Mouse (Mus musculus) forebrain, embryonic 10.5 days (tissue): ENCODE data around the gene Ern1. TPM values are rescaled to one million over a fixed set of nuclear protein-coding genes. Genes with fewer than 3 reads are reported as not detected.

Experiments
- DNase-seq: peaks from one replicate; pipeline ENCODE4 v3.0.0-alpha.2; 2017; ENCODE audit warnings: low spot score; ENCODE audit errors: extremely low spot score
- H3K27ac ChIP-seq: fragments of 300-500 bp; sonication (generic); 2 replicates; pipeline ENCODE4 v1.5.1; 2016; ENCODE audit warnings: mild to moderate bottlenecking
- H3K27me3 ChIP-seq: fragments of 300-500 bp; sonication (generic); 2 replicates; pipeline ENCODE4 v1.6.1; 2016; ENCODE audit warnings: mild to moderate bottlenecking; ENCODE audit not compliant: poor library complexity, severe bottlenecking
- H3K36me3 ChIP-seq: fragments of 300-500 bp; sonication (generic); replicated peaks from 2 replicates; pipeline ENCODE4 v1.6.1; 2016; ENCODE audit warnings: mild to moderate bottlenecking, moderate library complexity
- H3K4me1 ChIP-seq: fragments of 300-500 bp; sonication (generic); 2 replicates; pipeline ENCODE4 v1.6.1; 2016
- H3K4me3 ChIP-seq: fragments of 300-500 bp; sonication (generic); 2 replicates; pipeline ENCODE4 v1.5.1; 2016; ENCODE audit warnings: mild to moderate bottlenecking, moderate library complexity
- H3K9me3 ChIP-seq: fragments of 300-500 bp; sonication (generic); 2 replicates; pipeline ENCODE4 v1.6.1; 2016; ENCODE audit warnings: mild to moderate bottlenecking, moderate library complexity
- WGBS: fragments of 180-500 bp; shearing (Covaris S2); methylation state at CpG from one replicate; pipeline ENCODE4 v1.1.7; 2016; 5-methylcytosine and 5-hydroxymethylcytosine counted together
- polyA plus RNA-seq: library from polyadenylated mRNA; unstranded; fragments of >200 nt; fragmentation: Nextera tagmentation; extraction: Ambion mirVana; gene quantifications from 2 replicates; pipeline ENCODE4 v1.2.1, GENCODE M21; 2016

Gene Ern1
- polyA plus RNA-seq, 1 experiment from 2014 or later: 5.3 TPM

DNA sequence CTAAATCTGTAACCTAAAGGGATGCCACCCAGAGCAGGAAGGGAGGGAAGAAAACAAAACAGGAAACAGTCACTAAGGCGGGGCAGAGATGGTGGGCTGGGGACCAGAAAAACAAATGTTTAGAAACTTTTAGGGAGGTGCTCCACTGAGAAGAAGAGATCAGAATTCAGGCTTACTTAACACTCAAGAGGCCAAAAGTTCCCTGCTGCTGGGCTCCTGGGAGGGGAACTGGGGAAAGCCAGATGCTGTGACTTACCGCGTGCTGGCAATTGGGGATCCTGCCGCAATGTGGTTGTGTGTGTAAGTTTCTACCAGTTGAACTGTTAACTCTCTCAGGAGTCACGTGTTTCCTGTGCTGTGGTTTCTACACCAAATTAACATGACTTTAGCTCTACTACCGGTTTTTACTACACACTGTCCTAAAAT lies 99.8 kb downstream of the Ern1 start, which contains the start of gene Icam2:
Icam2 (minus strand) TSS at position 285 of the 426 bp plus-strand sequence.
- 82% methylated on average over 6 of the region's 6 CpGs for WGBS
- no peaks in the 10 kb centered on the region for H3K36me3 ChIP-seq
- H3K27ac ChIP-seq: no peak within 1 kb of the TSS
- no peak for DNase-seq
- no peak within 1 kb of the TSS for H3K4me3 ChIP-seq
- no peaks in the 10 kb centered on the region for H3K27me3 ChIP-seq
- H3K9me3 ChIP-seq: no peaks in the 10 kb centered on the region
- 0 out of 2 replicates have a peak, but pooled peaks cover 5% of the 10 kb centered on the region for H3K4me1 ChIP-seq

DNA sequence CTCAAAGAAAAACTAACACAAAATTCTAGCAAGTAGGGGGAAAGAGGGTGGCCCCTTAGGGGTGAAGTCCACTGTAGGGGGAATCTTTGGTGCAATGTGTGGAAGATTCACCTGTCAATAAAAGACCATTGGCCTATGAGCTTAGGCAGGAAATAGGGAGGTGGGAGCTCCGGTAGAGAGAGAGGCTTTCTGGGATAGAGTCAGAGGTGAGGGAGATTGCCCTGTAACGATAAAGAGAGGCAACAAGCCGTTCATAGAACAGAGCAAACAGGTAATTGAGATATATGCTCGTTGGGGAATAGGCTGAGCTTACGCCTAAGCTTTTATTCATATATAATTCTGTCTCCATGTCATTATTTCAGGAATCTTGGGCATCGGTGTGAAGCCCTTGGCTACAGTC lies 100.6 kb downstream of the Ern1 start:
- Histone ChIP-seq H3K27me3 (no peaks in the 10 kb centered on the region), H3K4me3 (no peak overlapping the region), H3K9me3 (no peaks in the 10 kb centered on the region), H3K27ac (no peak overlapping the region), H3K4me1 (0 out of 2 replicates have a peak, but pooled peaks cover 5% of the 10 kb centered on the region), H3K36me3 (no peaks in the 10 kb centered on the region)
- WGBS: 88% methylated on average over 6 of the region's 6 CpGs
- DNase-seq: no peak

DNA sequence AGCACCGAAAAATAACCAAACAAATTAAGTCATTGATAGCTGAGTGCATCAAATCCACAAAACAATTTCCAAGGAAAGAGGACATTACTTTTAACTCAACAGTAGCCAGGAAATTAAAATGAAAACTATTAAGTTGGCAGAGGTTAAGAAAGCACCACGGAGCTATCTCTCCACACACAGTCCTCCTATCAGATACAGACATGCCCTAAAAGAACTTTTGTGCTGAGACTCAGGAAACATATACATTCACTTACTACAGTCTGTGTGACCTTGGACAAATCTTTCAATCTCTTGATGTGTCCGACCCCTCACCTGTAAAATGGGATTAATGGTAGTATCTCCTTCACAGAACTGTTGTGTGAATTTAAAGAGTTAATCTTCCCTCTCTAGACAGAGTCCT lies 101.2 kb downstream of the Ern1 start:
- DNase-seq: no peak
- H3K27me3 ChIP-seq: no peaks in the 10 kb centered on the region
- no peak overlapping the region for H3K27ac ChIP-seq
- H3K4me1 ChIP-seq: 0 out of 2 replicates have a peak, but pooled peaks cover under 1% of the 10 kb centered on the region
- WGBS: 88% methylated on average over 3 of the region's 3 CpGs
- no peaks in the 10 kb centered on the region for H3K9me3 ChIP-seq
- no peak overlapping the region for H3K4me3 ChIP-seq
- no peaks in the 10 kb centered on the region for H3K36me3 ChIP-seq

DNA sequence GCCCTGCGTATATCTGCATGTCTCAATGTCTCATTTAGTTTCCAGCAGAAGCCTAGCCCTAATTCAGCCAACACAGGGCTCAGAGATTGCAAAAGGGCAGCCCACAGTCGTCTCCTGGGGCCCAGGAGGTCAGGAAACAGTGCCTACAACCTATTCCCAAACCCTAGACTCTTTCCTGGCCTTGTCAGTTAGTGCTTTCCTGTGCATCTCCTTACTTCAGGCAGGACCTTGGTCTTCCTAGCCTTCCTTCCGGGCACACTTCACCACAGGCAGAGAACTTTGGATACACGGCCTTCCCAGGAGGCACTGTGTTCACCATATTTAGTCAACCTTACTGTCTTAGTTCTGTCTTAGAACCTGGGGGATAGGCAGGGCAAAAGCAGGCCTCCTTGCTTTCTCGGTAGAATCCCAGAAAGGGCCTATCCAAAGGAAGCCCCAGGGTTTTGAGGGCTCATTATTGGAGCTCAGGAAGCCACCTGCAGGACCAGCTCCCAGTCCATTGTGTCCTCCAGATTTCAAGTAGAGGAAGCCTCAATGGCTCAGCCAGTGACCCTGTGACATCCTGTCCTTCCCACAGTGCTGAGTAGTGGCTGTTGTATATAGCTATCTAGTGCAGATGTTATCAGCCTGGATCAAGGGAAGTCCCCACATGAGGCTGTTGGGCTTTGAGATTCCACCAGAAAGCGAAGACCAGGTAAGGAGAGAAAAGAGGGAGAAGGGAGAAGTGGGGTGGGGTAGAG lies 104.4 kb downstream of the Ern1 start:
- WGBS: 72% methylated on average over 6 of the region's 6 CpGs
- H3K9me3 ChIP-seq: no peaks in the 10 kb centered on the region
- no peak for DNase-seq
- H3K27me3 ChIP-seq: no peaks in the 10 kb centered on the region
- no peak overlapping the region for H3K4me3 ChIP-seq
- H3K4me1 ChIP-seq: no peaks in the 10 kb centered on the region
- no peaks in the 10 kb centered on the region for H3K36me3 ChIP-seq
- H3K27ac ChIP-seq: no peak overlapping the region

DNA sequence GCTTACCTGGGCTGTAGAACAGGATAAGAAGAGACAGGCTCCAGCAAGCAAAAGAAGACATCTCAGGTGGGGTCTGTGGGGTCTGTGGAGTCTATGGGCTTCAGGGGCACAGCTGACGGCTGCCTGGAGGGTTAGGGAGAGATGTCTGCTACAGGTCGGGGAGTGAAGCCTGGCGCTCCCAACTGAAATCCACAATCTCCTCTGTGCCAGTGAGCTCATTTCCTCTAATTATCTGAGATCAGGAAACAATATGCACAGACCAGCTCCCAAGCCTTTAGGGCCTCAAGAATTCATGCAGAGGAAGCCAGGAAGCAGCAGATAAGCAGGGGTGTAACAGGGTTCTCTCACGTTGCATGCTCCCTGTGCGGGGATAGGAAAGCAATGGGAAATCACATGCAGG lies 105.2 kb downstream of the Ern1 start:
- no peaks in the 10 kb centered on the region for H3K27me3 ChIP-seq
- H3K9me3 ChIP-seq: no peaks in the 10 kb centered on the region
- 79% methylated on average over 5 of the region's 5 CpGs for WGBS
- H3K4me3 ChIP-seq: peak overlapping the region; percentile 7
- H3K27ac ChIP-seq: no peak overlapping the region
- DNase-seq: no peak
- no peaks in the 10 kb centered on the region for H3K4me1 ChIP-seq
- H3K36me3 ChIP-seq: no peaks in the 10 kb centered on the region

DNA sequence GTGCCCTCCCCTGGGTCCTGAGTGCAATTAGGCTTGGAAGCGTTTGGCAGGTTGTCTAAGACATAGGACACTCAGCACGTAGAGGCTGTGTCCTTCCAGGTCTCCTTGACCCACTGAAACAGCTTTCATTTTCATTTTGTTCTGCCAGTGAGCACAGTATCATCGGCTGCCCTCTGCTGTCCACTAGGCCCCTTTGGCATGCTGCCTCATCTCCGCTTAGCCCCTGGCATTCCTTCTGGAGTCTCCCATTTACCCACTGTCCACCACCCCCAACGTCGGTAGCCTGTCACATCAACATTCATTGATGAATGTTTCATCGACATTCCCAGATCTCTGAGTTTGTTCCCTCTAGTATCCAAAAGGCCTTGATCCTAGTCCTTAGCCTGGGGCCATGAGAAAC lies 105.8 kb downstream of the Ern1 start:
- Histone ChIP-seq H3K4me3 (peak overlapping the region; percentile 7), H3K36me3 (no peaks in the 10 kb centered on the region), H3K27ac (no peak overlapping the region; the same call in 1 of the 2 replicates), H3K4me1 (no peaks in the 10 kb centered on the region), H3K9me3 (no peaks in the 10 kb centered on the region), H3K27me3 (no peaks in the 10 kb centered on the region)
- 87% methylated on average over 7 of the region's 7 CpGs for WGBS
- DNase-seq: no peak

DNA sequence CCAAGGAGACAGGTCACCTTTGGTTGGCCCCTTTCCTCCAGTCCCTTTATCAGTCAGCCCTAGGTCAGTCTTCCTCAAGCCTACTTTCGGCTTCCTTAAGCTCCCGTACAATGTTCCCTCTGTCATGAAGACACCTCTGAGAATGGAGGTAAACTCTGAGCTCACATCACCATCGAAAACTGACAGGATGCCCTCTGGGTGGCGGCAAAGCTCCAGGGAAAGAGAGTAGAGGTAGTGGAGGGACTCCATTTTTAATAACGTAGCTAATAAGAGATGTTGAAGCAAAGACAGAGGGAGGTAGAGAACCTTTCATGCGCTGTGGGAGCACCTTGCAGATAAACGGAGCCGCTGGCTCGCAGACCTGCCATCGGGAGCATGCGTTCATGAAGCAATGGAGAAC lies 106.6 kb downstream of the Ern1 start:
- Histone ChIP-seq H3K27ac (no peak overlapping the region), H3K4me3 (no peak overlapping the region), H3K9me3 (no peaks in the 10 kb centered on the region), H3K36me3 (no peaks in the 10 kb centered on the region), H3K4me1 (no peaks in the 10 kb centered on the region), H3K27me3 (no peaks in the 10 kb centered on the region)
- no peak for DNase-seq
- WGBS: 86% methylated on average over 11 of the region's 11 CpGs

DNA sequence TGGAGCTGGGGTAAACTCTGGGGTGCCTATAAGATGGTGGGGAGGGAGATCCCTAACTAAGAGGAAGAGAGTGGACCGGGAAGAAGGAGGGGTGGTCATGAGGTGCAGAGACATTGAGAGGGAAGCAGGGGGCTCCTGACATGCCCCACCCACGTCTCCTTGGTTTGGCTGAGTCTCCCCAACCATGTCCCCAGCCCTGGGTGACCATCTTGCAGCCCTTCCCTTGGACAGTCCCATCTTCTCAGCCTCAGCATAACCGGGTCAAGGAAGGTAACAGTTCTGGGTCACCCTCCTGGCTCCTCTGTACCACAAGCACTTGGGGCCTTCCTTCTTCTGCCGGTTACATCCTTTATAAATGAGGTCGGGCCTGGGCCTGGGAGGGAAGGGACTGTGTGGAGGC lies 112.7 kb downstream of the Ern1 start:
- peaks cover 13% of the 10 kb centered on the region for H3K4me1 ChIP-seq
- no peaks in the 10 kb centered on the region for H3K9me3 ChIP-seq
- DNase-seq: no peak
- H3K4me3 ChIP-seq: no peak overlapping the region
- H3K27ac ChIP-seq: 0 out of 2 replicates have a peak overlapping the region, but pooled peaks have one; percentile 40
- no peaks in the 10 kb centered on the region for H3K27me3 ChIP-seq
- WGBS: 88% methylated on average over 5 of the region's 5 CpGs
- no peaks in the 10 kb centered on the region for H3K36me3 ChIP-seq

DNA sequence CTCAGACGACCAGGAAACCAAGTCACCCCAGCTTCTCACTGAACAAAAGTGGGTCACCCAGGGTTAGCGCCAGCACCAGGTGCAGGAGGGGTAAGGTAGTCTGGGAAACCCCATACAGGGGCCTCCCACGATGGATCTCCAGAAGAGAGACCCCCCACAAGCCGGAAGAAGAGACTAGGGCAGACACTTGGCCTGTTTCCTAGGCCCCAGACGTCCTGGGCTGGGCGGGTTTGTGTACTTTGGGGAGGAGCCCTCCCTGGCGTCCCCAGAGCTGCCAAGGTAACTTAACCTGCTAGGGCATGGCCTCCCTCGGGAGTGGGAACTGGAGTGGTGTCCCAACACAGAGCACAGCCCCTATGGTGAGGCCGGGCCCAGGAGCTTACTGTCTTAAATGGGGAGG lies 113.1 kb downstream of the Ern1 start:
- 65% methylated on average over 9 of the region's 9 CpGs for WGBS
- Histone ChIP-seq H3K36me3 (no peaks in the 10 kb centered on the region), H3K27ac (0 out of 2 replicates have a peak overlapping the region, but pooled peaks have one; percentile 40), H3K4me3 (no peak overlapping the region), H3K4me1 (peaks cover 13% of the 10 kb centered on the region), H3K9me3 (no peaks in the 10 kb centered on the region), H3K27me3 (no peaks in the 10 kb centered on the region)
- no peak for DNase-seq

DNA sequence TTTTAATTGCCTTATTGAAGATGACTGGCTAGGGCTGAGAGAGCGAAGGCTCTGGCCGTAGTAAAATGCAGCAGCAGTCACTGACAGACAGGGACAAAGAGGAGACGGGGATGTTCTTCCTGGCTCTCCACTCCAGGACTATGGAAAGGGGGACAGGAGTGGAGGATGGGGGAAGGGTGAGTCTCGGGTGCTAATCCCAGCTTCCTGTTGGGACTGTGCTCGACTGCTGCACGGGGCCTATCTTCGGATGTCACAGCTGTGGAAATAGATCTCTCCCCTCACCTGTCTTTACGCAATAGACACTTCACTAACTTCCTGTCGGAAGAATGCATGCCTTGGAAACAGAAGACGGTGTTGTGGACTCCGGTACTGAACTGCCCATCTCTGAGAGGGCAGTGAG lies 113.7 kb downstream of the Ern1 start:
- WGBS: 58% methylated on average over 11 of the region's 11 CpGs
- no peak overlapping the region for H3K4me3 ChIP-seq
- DNase-seq: no peak
- H3K27me3 ChIP-seq: no peaks in the 10 kb centered on the region
- no peaks in the 10 kb centered on the region for H3K36me3 ChIP-seq
- H3K27ac ChIP-seq: peak overlapping the region; percentile 40; the same call in 1 of the 2 replicates
- H3K4me1 ChIP-seq: peaks cover 13% of the 10 kb centered on the region
- no peaks in the 10 kb centered on the region for H3K9me3 ChIP-seq

DNA sequence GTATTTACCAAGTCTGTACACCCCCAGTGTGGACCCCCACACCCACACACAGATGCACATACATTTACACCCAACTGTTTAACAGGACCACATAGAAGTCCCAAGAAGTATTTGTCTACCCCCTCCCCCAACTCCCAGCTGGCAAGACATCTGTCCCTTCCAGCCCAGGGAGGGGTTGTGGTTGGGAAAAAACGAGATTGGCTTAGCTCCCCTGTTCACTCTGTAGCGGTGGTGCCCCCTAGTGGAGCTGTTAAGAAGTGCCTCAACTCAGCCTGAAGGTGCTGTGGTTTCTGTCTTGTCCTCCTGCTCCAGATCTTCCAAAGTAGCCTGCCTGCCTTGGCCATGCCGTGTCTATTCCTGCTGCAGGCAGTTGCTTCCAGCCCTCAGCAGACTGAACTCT lies 121.3 kb downstream of the Ern1 start:
- H3K4me3 ChIP-seq: no peak overlapping the region
- H3K4me1 ChIP-seq: peaks cover 27% of the 10 kb centered on the region
- no peaks in the 10 kb centered on the region for H3K36me3 ChIP-seq
- no peaks in the 10 kb centered on the region for H3K9me3 ChIP-seq
- peak; percentile 76 for DNase-seq
- 0 out of 2 replicates have a peak, but pooled peaks cover 6% of the 10 kb centered on the region for H3K27me3 ChIP-seq
- WGBS: 12% methylated on average over 3 of the region's 3 CpGs
- H3K27ac ChIP-seq: no peak overlapping the region

DNA sequence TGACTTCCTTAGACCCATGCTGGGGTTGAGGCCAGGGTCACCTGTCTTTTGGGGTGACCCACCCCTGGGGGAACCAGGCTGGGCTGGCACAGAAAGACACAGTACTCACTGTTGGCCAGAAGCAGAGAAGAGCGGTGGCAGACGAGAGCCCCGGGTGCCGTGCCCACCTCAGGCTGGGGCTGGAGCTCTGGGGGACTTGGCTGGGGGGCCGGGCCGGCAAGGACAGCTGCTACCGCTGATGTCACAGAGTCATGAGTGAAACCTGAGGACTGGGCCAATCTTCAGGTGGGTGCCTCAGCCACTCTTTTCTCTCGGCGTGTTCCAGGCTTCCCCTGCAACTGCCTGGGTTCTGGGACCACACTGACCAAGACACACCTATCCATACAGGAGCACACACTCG lies 122.3 kb downstream of the Ern1 start, which contains the start of gene Prr29:
Prr29 (plus strand) TSS at position 107 of the 400 bp plus-strand sequence.
- DNase-seq: no peak
- 65% methylated on average over 10 of the region's 10 CpGs for WGBS
- Histone ChIP-seq H3K27me3 (0 out of 2 replicates have a peak, but pooled peaks cover 6% of the 10 kb centered on the region), H3K9me3 (no peaks in the 10 kb centered on the region), H3K27ac (peak within 1 kb of the TSS; percentile 36), H3K4me1 (peaks cover 27% of the 10 kb centered on the region), H3K36me3 (no peaks in the 10 kb centered on the region), H3K4me3 (peak within 1 kb of the TSS; percentile 22; the same call in 1 of the 2 replicates)

DNA sequence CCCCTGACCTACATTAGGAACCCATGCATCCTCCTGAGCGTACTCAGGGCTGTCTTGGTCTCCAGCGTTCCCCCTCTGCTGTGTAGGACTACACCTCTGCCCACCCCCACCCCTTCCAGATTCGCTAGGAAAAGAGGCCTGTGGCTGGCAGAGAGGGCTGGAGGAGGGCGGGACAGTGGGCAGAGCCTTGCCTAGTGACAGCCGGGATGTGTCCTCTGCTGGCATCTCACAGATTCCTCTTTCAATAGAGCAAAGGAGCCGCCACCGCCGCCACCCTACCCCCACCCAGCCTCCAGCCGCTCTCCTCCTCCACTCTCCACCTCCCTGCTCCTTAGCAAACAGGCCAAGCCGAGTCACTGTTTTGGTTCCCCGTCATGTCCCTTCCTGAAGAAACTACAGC lies 122.9 kb downstream of the Ern1 start:
- no peak for DNase-seq
- 0 out of 2 replicates have a peak, but pooled peaks cover 6% of the 10 kb centered on the region for H3K27me3 ChIP-seq
- H3K9me3 ChIP-seq: no peaks in the 10 kb centered on the region
- peak overlapping the region; percentile 36 for H3K27ac ChIP-seq
- no peaks in the 10 kb centered on the region for H3K36me3 ChIP-seq
- H3K4me3 ChIP-seq: peak overlapping the region; percentile 22; the same call in 1 of the 2 replicates
- WGBS: 11% methylated on average over 11 of the region's 11 CpGs
- peaks cover 27% of the 10 kb centered on the region for H3K4me1 ChIP-seq
